Mouse (Mus musculus) heart, embryonic 13.5 days (tissue): ENCODE measurements around the gene Smok3c. TPM values are rescaled to one million over a fixed set of nuclear protein-coding genes. Genes with fewer than 3 reads are reported as not detected.
"Not testable (repeated sequence)": the region's sequence is repeated elsewhere in the genome, so short reads cannot be mapped to it uniquely, and the experiment has no call there.

Experiments used
- ATAC-seq: fragments of 200-750 bp; cut with Nextera tagmentation; 2 replicates; pipeline ENCODE4 v1.8.0; 2017; ENCODE audit warnings: moderate TSS enrichment; ENCODE audit not compliant: insufficient number of reproducible peaks, low FRiP score, low TSS enrichment; ENCODE audit errors: extremely low read depth
- H3K27ac ChIP-seq: fragments of 300-500 bp; sonication (generic); replicated peaks from 2 replicates; pipeline ENCODE4 v1.5.1; 2015; ENCODE audit warnings: moderate library complexity, mild to moderate bottlenecking, inconsistent platforms
- H3K27me3 ChIP-seq: fragments of 300-500 bp; sonication (generic); replicated peaks from 2 replicates; pipeline ENCODE4 v1.6.1; 2015; ENCODE audit warnings: mild to moderate bottlenecking, inconsistent platforms
- H3K36me3 ChIP-seq: fragments of 300-500 bp; sonication (generic); 2 replicates; pipeline ENCODE4 v1.6.1; 2015; ENCODE audit warnings: mild to moderate bottlenecking, inconsistent platforms
- H3K4me1 ChIP-seq: fragments of 300-500 bp; sonication (generic); 2 replicates; pipeline ENCODE4 v1.6.1; 2015; ENCODE audit warnings: inconsistent platforms
- H3K4me2 ChIP-seq: fragments of 300-500 bp; sonication (generic); 2 replicates; pipeline ENCODE4 v1.6.1; 2015; ENCODE audit warnings: inconsistent platforms, mild to moderate bottlenecking, moderate library complexity
- H3K4me3 ChIP-seq: fragments of 300-500 bp; sonication (generic); 2 replicates; pipeline ENCODE4 v1.5.1; 2015; ENCODE audit warnings: moderate library complexity, mild to moderate bottlenecking, inconsistent platforms
- H3K9ac ChIP-seq: fragments of 300-500 bp; sonication (generic); 2 replicates; pipeline ENCODE4 v1.6.1; 2015; ENCODE audit warnings: inconsistent platforms, mild to moderate bottlenecking, moderate library complexity
- H3K9me3 ChIP-seq: fragments of 300-500 bp; sonication (generic); 2 replicates; pipeline ENCODE4 v1.6.1; 2016; ENCODE audit warnings: inconsistent platforms
- WGBS: fragments of 180-500 bp; shearing (Covaris S2); methylation state at CpG from one replicate; pipeline ENCODE4 v1.1.7; 2015; ENCODE audit warnings: mixed read lengths; 5-methylcytosine and 5-hydroxymethylcytosine counted together
- polyA plus RNA-seq: library from polyadenylated mRNA; unstranded; fragments of >200 nt; fragmentation: Nextera tagmentation; extraction: Ambion mirVana; gene quantifications from 2 replicates; pipeline ENCODE4 v1.2.1, GENCODE M21; 2015

The Smok3c gene
- polyA plus RNA-seq, 1 experiment from 2014 or later = not detected

DNA sequence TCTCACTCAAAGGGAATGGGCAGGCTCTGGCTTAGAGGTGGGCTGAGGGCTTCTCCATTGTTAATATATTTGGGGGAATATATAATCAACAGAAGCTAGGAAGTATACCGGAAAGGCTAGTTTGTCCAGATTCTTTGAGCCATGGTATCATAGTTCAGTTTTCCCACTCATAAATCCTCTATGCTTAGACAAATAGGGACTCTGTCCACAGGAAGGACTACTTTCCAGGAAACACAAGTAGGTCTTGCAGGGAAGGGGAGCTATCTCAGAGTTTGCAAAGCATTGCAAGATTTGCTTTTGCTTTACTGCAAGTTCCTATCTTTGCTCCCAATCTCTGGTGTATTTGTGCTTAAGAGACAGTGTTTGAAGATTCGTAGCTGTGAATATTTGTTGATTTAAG, 52.0 kb downstream of the Smok3c start:
- H3K27ac ChIP-seq = no peak overlapping the region
- WGBS = 84% methylated on average over 2 of the region's 2 CpGs
- no peak overlapping the region for H3K4me3 ChIP-seq
- no peaks in the 10 kb centered on the region for H3K4me1 ChIP-seq
- H3K4me2 ChIP-seq = no peak overlapping the region
- no peaks in the 10 kb centered on the region for H3K27me3 ChIP-seq
- H3K9ac ChIP-seq = no peak overlapping the region
- no peaks in the 10 kb centered on the region for H3K9me3 ChIP-seq
- ATAC-seq = no peak
- peaks cover 58% of the 10 kb centered on the region for H3K36me3 ChIP-seq

DNA sequence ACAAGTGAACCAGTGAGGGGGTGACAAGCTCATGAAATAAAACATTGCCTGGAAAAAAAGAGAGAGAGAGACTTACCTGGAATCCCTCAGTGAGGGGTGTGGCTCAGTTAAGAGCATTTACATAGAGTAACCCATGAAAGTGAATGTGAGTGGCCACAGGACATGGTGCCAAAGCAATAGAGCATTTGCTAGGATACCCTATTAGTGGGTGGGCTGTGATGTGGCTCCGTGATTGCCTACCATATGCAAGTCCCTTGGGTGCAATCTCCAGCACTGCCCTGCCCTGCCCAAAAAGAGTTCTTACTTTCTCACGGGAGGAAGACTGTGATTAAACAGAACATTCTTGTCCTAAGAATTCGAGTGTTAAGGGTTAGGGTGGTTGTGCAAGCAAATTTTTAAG, 54.1 kb downstream of the Smok3c start:
- WGBS = 69% methylated on average over 3 of the region's 3 CpGs
- no peak for ATAC-seq

GRCm38 (mm10) chr5:138109847-138110396, 56.9 kb downstream of the Smok3c start:
- not testable (repeated sequence) for H3K36me3 ChIP-seq, H3K9me3 ChIP-seq, H3K27me3 ChIP-seq, H3K4me3 ChIP-seq, ATAC-seq, H3K4me1 ChIP-seq, H3K4me2 ChIP-seq, H3K9ac ChIP-seq, H3K27ac ChIP-seq
- 57% methylated on average over 4 of the region's 4 CpGs for WGBS

More for the DNA sequence above, 54.1 kb downstream of the Smok3c start:
- H3K36me3 ChIP-seq = peaks cover 37% of the 10 kb centered on the region
- no peak overlapping the region for H3K9ac ChIP-seq
- no peak overlapping the region for H3K27ac ChIP-seq
- H3K4me3 ChIP-seq = no peak overlapping the region
- H3K27me3 ChIP-seq = no peaks in the 10 kb centered on the region
- no peaks in the 10 kb centered on the region for H3K4me1 ChIP-seq
- no peaks in the 10 kb centered on the region for H3K9me3 ChIP-seq
- H3K4me2 ChIP-seq = no peak overlapping the region

Other genes with a start within 250 kb of the Smok3c start
- gene Pilra, start 216.9 kb upstream of the Smok3c start, polyA plus RNA-seq = 2.1 and 4.2 TPM in 2 replicates
- gene Pilrb1, start 195.1 kb upstream of the Smok3c start, polyA plus RNA-seq = 0.59 and 0.71 TPM in 2 replicates
- 3.2 and 3.9 TPM in 2 replicates for gene Pilrb2, start 181.4 kb upstream of the Smok3c start, polyA plus RNA-seq
- 0.13 TPM in 1 of 2 replicates, not detected in the other for gene Cyp3a13, start 131.6 kb upstream of the Smok3c start, polyA plus RNA-seq
- 0.04 TPM in 2 replicates for gene Gjc3, start 90.1 kb upstream of the Smok3c start, polyA plus RNA-seq
- gene Azgp1, start 71.7 kb upstream of the Smok3c start, polyA plus RNA-seq = not detected in 2 replicates
- not detected in 2 replicates for gene Smok3a, start 31.9 kb upstream of the Smok3c start, polyA plus RNA-seq
- not detected in 2 replicates for gene Smok3b, start 31.8 kb upstream of the Smok3c start, polyA plus RNA-seq
- 8.6 and 8.7 TPM in 2 replicates for gene Zkscan1, start 31.9 kb downstream of the Smok3c start, polyA plus RNA-seq
- 39.1 and 39.4 TPM in 2 replicates for gene Zscan21, start 63.7 kb downstream of the Smok3c start, polyA plus RNA-seq
- gene Zfp113, start 102.5 kb downstream of the Smok3c start, polyA plus RNA-seq = 11.5 and 12.2 TPM in 2 replicates
- 269 and 309 TPM in 2 replicates for gene Cops6, start 107.9 kb downstream of the Smok3c start, polyA plus RNA-seq
- 12.9 and 13.7 TPM in 2 replicates for gene Ap4m1, start 118.8 kb downstream of the Smok3c start, polyA plus RNA-seq
- 123 TPM in 2 replicates for gene Mcm7, start 119.2 kb downstream of the Smok3c start, polyA plus RNA-seq
- gene Taf6, start 134.3 kb downstream of the Smok3c start, polyA plus RNA-seq = 62.8 and 69.7 TPM in 2 replicates
- 26.1 and 27.1 TPM in 2 replicates for gene Cnpy4, start 134.3 kb downstream of the Smok3c start, polyA plus RNA-seq
- 5.8 and 5.9 TPM in 2 replicates for gene Mblac1, start 141.1 kb downstream of the Smok3c start, polyA plus RNA-seq
- gene Nxpe5, start 172.7 kb downstream of the Smok3c start, polyA plus RNA-seq = not detected in 2 replicates
- 77.9 and 86.8 TPM in 2 replicates for gene Lamtor4, start 202.3 kb downstream of the Smok3c start, polyA plus RNA-seq
- gene BC037034, start 210.8 kb downstream of the Smok3c start, polyA plus RNA-seq = 2.9 and 3.0 TPM in 2 replicates
- 0.64 and 1.0 TPM in 2 replicates for gene Gal3st4, start 219.6 kb downstream of the Smok3c start, polyA plus RNA-seq
- 0.04 and 0.06 TPM in 2 replicates for gene Gm43720, start 226.8 kb downstream of the Smok3c start, polyA plus RNA-seq
- gene Gpc2, start 226.8 kb downstream of the Smok3c start, polyA plus RNA-seq = 9.3 and 9.7 TPM in 2 replicates
- gene Stag3, start 227.0 kb downstream of the Smok3c start, polyA plus RNA-seq = 1.6 and 2.5 TPM in 2 replicates